15 mouse cellular contexts compared by ENCODE assay signal in the genomic region with DNA sequence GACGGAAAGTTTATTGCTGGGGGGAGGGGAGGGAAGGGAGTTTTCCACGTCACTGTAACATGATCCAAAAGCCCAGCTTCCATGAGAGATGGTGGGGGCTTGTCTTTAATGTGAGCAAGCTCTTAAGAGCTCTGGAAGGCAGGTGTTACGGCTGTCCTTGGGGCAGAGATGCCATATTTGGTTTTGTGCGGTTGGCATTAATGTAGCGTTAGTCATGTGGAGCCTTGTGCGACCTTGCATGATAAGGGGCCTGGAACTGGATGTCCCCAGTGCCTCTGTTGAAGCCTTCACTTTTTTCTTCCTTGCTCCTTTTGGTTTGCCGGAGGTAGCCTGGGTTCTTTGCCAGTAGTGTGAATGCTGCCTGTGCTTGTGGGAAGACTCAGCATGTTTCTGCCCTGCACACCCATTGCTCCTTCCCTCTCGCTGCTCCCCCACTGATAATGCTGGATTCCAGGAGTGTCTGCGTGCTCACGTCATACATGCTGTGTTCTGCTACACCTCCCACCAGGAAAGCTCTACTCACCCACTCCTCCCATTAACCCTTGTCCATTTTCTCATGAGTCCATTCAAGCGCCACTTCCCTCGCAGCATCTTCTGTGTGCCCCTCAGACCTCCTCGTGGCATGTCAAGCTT.
DNase-seq lines count a peak whose midpoint lies in the region; ATAC-seq lines count a peak whose summit lies in the region.
"Had no signal": no experiment of that assay in that cellular context is flagged by ENCODE, and none has a peak within 500 bp of the region (broad histone marks: within the 10 kb centered on the region; RNA-seq: fewer than 3 reads in every experiment).

No protein-coding gene starts in this region.

- no peak overlapping the region for H3K4me3 ChIP-seq in heart, embryonic 14.5 days (ENCODE audit: control insufficient read depth in 1 of 2, insufficient read depth in 1 of 2, low read depth in 1 of 2, low read length in 2 of 2)
- H3K4me3 ChIP-seq: midbrain, embryonic 10.5 days had no signal

- no peaks in the 10 kb centered on the region for H3K27me3 ChIP-seq in heart, embryonic 14.5 days (ENCODE audit: control insufficient read depth, insufficient read depth, low read length)

- DNase-seq in adrenal gland, postnatal 14 days, result peak; percentile 44
- no peak for DNase-seq in adrenal gland, postnatal 4 days (ENCODE audit: low spot score in 2 of 2)
- DNase-seq in ovary, adult 18-20 months (ENCODE audit: low spot score), result peak; percentile 47
- no peak for DNase-seq in ovary, postnatal 14 days (ENCODE audit: low spot score)
- no peak for DNase-seq in spleen, adult 12 weeks (ENCODE audit: low spot score)
- DNase-seq in left cerebral cortex, adult 8-10 months (ENCODE audit: low spot score in 2 of 2), result no peak
- DNase-seq: cerebellum, adult 11 months; kidney, postnatal 10 days; layer of hippocampus, adult 9-11 months; lung, adult 18-20 months; lung, postnatal 36 days; retina, postnatal 1 day had no signal

- 43% methylated on average over 13 of the region's 13 CpGs for WGBS in heart, embryonic 14.5 days

- H3K4me1 ChIP-seq in heart, embryonic 14.5 days (ENCODE audit: control insufficient read depth in 2 of 2, insufficient read depth in 2 of 2, low read length in 2 of 2), result peaks cover 39 to 45% of the 10 kb centered on the region in 2 experiments

- peak; percentile 72 for ATAC-seq in heart, embryonic 14.5 days (ENCODE audit: insufficient number of reproducible peaks, insufficient read depth, low FRiP score, low read depth)
- ATAC-seq: forebrain, embryonic 16.5 days had no signal

- no peak overlapping the region for H3K9ac ChIP-seq in heart, embryonic 14.5 days (ENCODE audit: low read length)

- H3K36me3 ChIP-seq in heart, embryonic 14.5 days (ENCODE audit: control insufficient read depth, insufficient read depth, low read length), result peaks cover 29% of the 10 kb centered on the region; the same call in 1 of the 2 replicates

- peak overlapping the region; percentile 84 to 87 for H3K27ac ChIP-seq in heart, embryonic 14.5 days (replicated peaks in 1 of 2; ENCODE audit: control insufficient read depth in 1 of 2, insufficient read depth in 1 of 2, low read depth in 2 of 2, low read length in 2 of 2)
- H3K27ac ChIP-seq: midbrain, embryonic 10.5 days had no signal

- peak overlapping the region; percentile 2; the same call in 1 of the 2 replicates for H3K4me2 ChIP-seq in heart, embryonic 14.5 days (ENCODE audit: low read length)

- H3K9me3 ChIP-seq in heart, embryonic 14.5 days (ENCODE audit: control insufficient read depth, low read length), result no peaks in the 10 kb centered on the region
- H3K9me3 ChIP-seq: midbrain, embryonic 10.5 days had no signal

Comparison
In these comparisons a context has a peak if more than half of its experiments do, and no peak if none do; other contexts are left out.
1. DNase-seq: peak in adrenal gland, postnatal 14 days (single experiment) and ovary, adult 18-20 months (single experiment); none in adrenal gland, postnatal 4 days (0 of 2), ovary, postnatal 14 days (single experiment), spleen, adult 12 weeks (single experiment) and left cerebral cortex, adult 8-10 months (0 of 2).